Mouse (Mus musculus): ENCODE data around the gene Plb1. TPM values are rescaled to one million over a fixed set of nuclear protein-coding genes. Genes with fewer than 3 reads are reported as not detected.

The Plb1 gene
- total and polyA plus RNA-seq, 3 experiments, result 0.51 to 2.3 (median 0.66) TPM

GRCm38 (mm10) chr5:32352845-32353244 is 120.3 kb downstream of the Plb1 start:
- Histone ChIP-seq H3K79me2 (replicated peaks; ENCODE audit: control insufficient read depth, extremely low read depth, insufficient read depth, poor library complexity, severe bottlenecking) (no peaks in the 10 kb centered on the region), H3K27me3 (replicated peaks) (no peaks in the 10 kb centered on the region), H3K9me3 (replicated peaks; ENCODE audit: low read length) (no peaks in the 10 kb centered on the region), H3K27ac (ENCODE audit: insufficient read depth, low read depth) (no peak overlapping the region), H3K4me3 (replicated peaks in 1 of 3; ENCODE audit: low read depth in 2 of 3, low read length in 2 of 3, poor library complexity in 1 of 3) (no peak overlapping the region), H3K4me2 (ENCODE audit: insufficient read depth, low read depth, poor library complexity, severe bottlenecking) (no peak overlapping the region), H3K4me1 (ENCODE audit: control insufficient read depth in 1 of 2, insufficient read depth in 2 of 2) (peaks cover 0 to 8% of the 10 kb centered on the region in 2 experiments; a peak in 2 of 4 replicates), H3K9ac (ENCODE audit: insufficient read depth, low read depth) (no peak overlapping the region), H3K36me3 (replicated peaks in 1 of 2; ENCODE audit: control insufficient read depth in 1 of 2, insufficient read depth in 1 of 2, low read length in 1 of 2) (no peaks in the 10 kb centered on the region)
- dilution Hi-C loops (cut with MboI; ENCODE audit: extremely low pct_ligation_motif_present, extremely low pct_unique_long_range_greater_than_20kb, low sequenced_read_pairs) (no loop called here), in situ Hi-C loops (cut with MboI; ENCODE audit: low pct_ligation_motif_present, low pct_unique_long_range_greater_than_20kb, low sequenced_read_pairs) (no loop called here)
- TF ChIP-seq JUN (IDR thresholded peaks at IDR 0.05; ENCODE audit: insufficient read depth, low read depth, low read length), result no peak
- DNase-seq (ENCODE audit: extremely low read depth), result no peak

- Histone ChIP-seq H3K4me2 (ENCODE audit: insufficient read depth, low read depth, poor library complexity, severe bottlenecking) (no peak overlapping the region), H3K79me2 (replicated peaks; ENCODE audit: control insufficient read depth, extremely low read depth, insufficient read depth, poor library complexity, severe bottlenecking) (no peaks in the 10 kb centered on the region), H3K9ac (ENCODE audit: insufficient read depth, low read depth) (no peak overlapping the region), H3K27ac (ENCODE audit: insufficient read depth, low read depth) (no peak overlapping the region), H3K27me3 (replicated peaks) (no peaks in the 10 kb centered on the region), H3K36me3 (replicated peaks in 1 of 2; ENCODE audit: control insufficient read depth in 1 of 2, insufficient read depth in 1 of 2, low read length in 1 of 2) (no peaks in the 10 kb centered on the region), H3K4me3 (replicated peaks in 1 of 3; ENCODE audit: low read depth in 2 of 3, low read length in 2 of 3, poor library complexity in 1 of 3) (no peak overlapping the region), H3K4me1 (ENCODE audit: control insufficient read depth in 1 of 2, insufficient read depth in 2 of 2) (peaks cover 0 to 8% of the 10 kb centered on the region in 2 experiments; a peak in 2 of 4 replicates), H3K9me3 (replicated peaks; ENCODE audit: low read length) (no peaks in the 10 kb centered on the region)
- dilution Hi-C loops (cut with MboI; ENCODE audit: extremely low pct_ligation_motif_present, extremely low pct_unique_long_range_greater_than_20kb, low sequenced_read_pairs) (no loop called here), in situ Hi-C loops (cut with MboI; ENCODE audit: low pct_ligation_motif_present, low pct_unique_long_range_greater_than_20kb, low sequenced_read_pairs) (no loop called here)
- no peak for TF ChIP-seq USF2 (conservative IDR thresholded peaks at IDR 0.05; ENCODE audit: low read depth, low read length)
- no peak for TF ChIP-seq MEF2A (IDR thresholded peaks at IDR 0.05; ENCODE audit: borderline replicate concordance, low read depth, low read length)
- DNase-seq (ENCODE audit: extremely low read depth), result no peak
Measured at GRCm38 (mm10) chr5:32353280-32353679, 120.8 kb downstream of the Plb1 start.

- no peak overlapping the region for H3K4me2 ChIP-seq (ENCODE audit: insufficient read depth, low read depth, poor library complexity, severe bottlenecking)
- H3K27me3 ChIP-seq (replicated peaks), result no peaks in the 10 kb centered on the region
- no peak overlapping the region for H3K4me3 ChIP-seq (replicated peaks in 1 of 3; ENCODE audit: low read depth in 2 of 3, low read length in 2 of 3, poor library complexity in 1 of 3)
- no peaks in the 10 kb centered on the region for H3K36me3 ChIP-seq (replicated peaks in 1 of 2; ENCODE audit: control insufficient read depth in 1 of 2, insufficient read depth in 1 of 2, low read length in 1 of 2)
- no peaks in the 10 kb centered on the region for H3K9me3 ChIP-seq (replicated peaks; ENCODE audit: low read length)
- no peak for TF ChIP-seq BHLHE40 (IDR thresholded peaks at IDR 0.05; ENCODE audit: low read depth, low read length)
- no peak for TF ChIP-seq TCF12 (IDR thresholded peaks at IDR 0.05; ENCODE audit: low read depth, low read length)
- TF ChIP-seq ZMIZ1 (IDR thresholded peaks at IDR 0.05; ENCODE audit: low read depth, low read length), result no peak
- no peak for TF ChIP-seq TBP (conservative IDR thresholded peaks at IDR 0.05; ENCODE audit: low read depth, low read length)
- TF ChIP-seq SMC3 (IDR thresholded peaks at IDR 0.05; ENCODE audit: low read depth, low read length), result no peak
- TF ChIP-seq MEF2A (IDR thresholded peaks at IDR 0.05; ENCODE audit: borderline replicate concordance, low read depth, low read length), result no peak
- H3K79me2 ChIP-seq (replicated peaks; ENCODE audit: control insufficient read depth, extremely low read depth, insufficient read depth, poor library complexity, severe bottlenecking), result no peaks in the 10 kb centered on the region
- no peak for DNase-seq (ENCODE audit: extremely low read depth)
- dilution Hi-C loops (cut with MboI; ENCODE audit: extremely low pct_ligation_motif_present, extremely low pct_unique_long_range_greater_than_20kb, low sequenced_read_pairs), result no loop called here
- H3K9ac ChIP-seq (ENCODE audit: insufficient read depth, low read depth), result no peak overlapping the region
- peaks cover 0 to 5% of the 10 kb centered on the region in 2 experiments; a peak in 2 of 4 replicates for H3K4me1 ChIP-seq (ENCODE audit: control insufficient read depth in 1 of 2, insufficient read depth in 2 of 2)
- in situ Hi-C loops (cut with MboI; ENCODE audit: low pct_ligation_motif_present, low pct_unique_long_range_greater_than_20kb, low sequenced_read_pairs), result no loop called here
- H3K27ac ChIP-seq (ENCODE audit: insufficient read depth, low read depth), result no peak overlapping the region
Measured at GRCm38 (mm10) chr5:32360511-32360910, 128.0 kb downstream of the Plb1 start.
